Mouse (Mus musculus): ENCODE results near the gene Nckap1l. TPM values are rescaled to one million over a fixed set of nuclear protein-coding genes. Genes with fewer than 3 reads are reported as not detected.
A peak's percentile ranks its signal among the peaks of the same experiment; 100 is the strongest.

The Nckap1l gene
- total RNA-seq, 1 experiment from 2014 or later = 3.0 TPM

GRCm38 (mm10) chr15:103537822-103538213, 84.2 kb downstream of the Nckap1l start, which contains the start of gene Ppp1r1a:
Ppp1r1a (minus strand) TSS chr15:103538003.
- DNase-seq = peak; percentile 69

- DNase-seq = no peak
Measured at GRCm38 (mm10) chr15:103539259-103539658, 85.7 kb downstream of the Nckap1l start.

- no peak for DNase-seq
Measured at GRCm38 (mm10) chr15:103540646-103541045, 87.1 kb downstream of the Nckap1l start.

- no peak for DNase-seq
Measured at GRCm38 (mm10) chr15:103542526-103542925, 88.9 kb downstream of the Nckap1l start.

GRCm38 (mm10) chr15:103547983-103548382, 94.4 kb downstream of the Nckap1l start:
- DNase-seq = no peak

Other genes with a start within 250 kb of the Nckap1l start
- 73.2 and 88.5 TPM in 2 replicates for gene Cbx5, start 214.0 kb upstream of the Nckap1l start, total RNA-seq (2021)
- 210 and 212 TPM in 2 replicates for gene Hnrnpa1, start 213.4 kb upstream of the Nckap1l start, total RNA-seq (2021)
- gene Nfe2, start 195.4 kb upstream of the Nckap1l start, total RNA-seq (2021) = 0.58 TPM in 1 of 2 replicates, not detected in the other
- gene Copz1, start 181.1 kb upstream of the Nckap1l start, total RNA-seq (2021) = 143 and 145 TPM in 2 replicates
- not detected in 2 replicates for gene Gpr84, start 143.2 kb upstream of the Nckap1l start, total RNA-seq (2021)
- gene Zfp385a, start 113.7 kb upstream of the Nckap1l start, total RNA-seq (2021) = 8.8 and 9.1 TPM in 2 replicates
- 35.5 and 45.9 TPM in 2 replicates for gene Itga5, start 87.0 kb upstream of the Nckap1l start, total RNA-seq (2021)
- not detected in 2 replicates for gene Gtsf1, start 23.3 kb upstream of the Nckap1l start, total RNA-seq (2021)
- gene Gtsf2, start 5.3 kb upstream of the Nckap1l start, total RNA-seq (2021) = not detected in 2 replicates
- 5.2 and 8.1 TPM in 2 replicates for gene Pde1b, start 49.2 kb downstream of the Nckap1l start, total RNA-seq (2021)
- gene Ppp1r1a, start 84.2 kb downstream of the Nckap1l start, total RNA-seq (2021) = 9.2 and 10.1 TPM in 2 replicates
- not detected in 2 replicates for gene Glycam1, start 111.3 kb downstream of the Nckap1l start, total RNA-seq (2021)